In genomic region chr6:29214776-29215175, GRCm38 (mm10) we compare ENCODE assay signal across 8 mouse cellular contexts. TPM values are rescaled to one million over a fixed set of nuclear protein-coding genes. Genes with fewer than 3 reads are reported as not detected.
DNase-seq lines count a peak whose midpoint lies in the region; ATAC-seq and TF ChIP-seq lines count a peak whose summit lies in the region.

No protein-coding gene starts in this region.

- peak overlapping the region; percentile 27; the same call in 1 of the 2 replicates for H3K27ac ChIP-seq in heart, embryonic 16.5 days (ENCODE audit: low read length)
- peak overlapping the region; percentile 72; the same call in 1 of the 2 replicates for H3K27ac ChIP-seq in bone marrow, adult 2 months (ENCODE audit: control insufficient read depth, insufficient read depth, low read depth, low read length, poor library complexity)
- H3K27ac ChIP-seq in hindbrain, embryonic 13.5 days = no peak overlapping the region
- H3K27ac ChIP-seq in midbrain, embryonic 16.5 days (ENCODE audit: low read length) = no peak overlapping the region

- WGBS in heart, embryonic 16.5 days = 43% methylated on average over 5 of the region's 5 CpGs
- WGBS in bone marrow, adult 2 months = 0% methylated on average over 5 of the region's 5 CpGs
- WGBS in hindbrain, embryonic 13.5 days = 32% methylated on average over 5 of the region's 5 CpGs
- WGBS in midbrain, embryonic 16.5 days = 28% methylated on average over 5 of the region's 5 CpGs

- intact Hi-C loops in heart, postnatal 25 days (cut with DNase I) = no loop called here

- H3K27me3 ChIP-seq in heart, embryonic 16.5 days (ENCODE audit: control insufficient read depth, insufficient read depth, low read length) = no peaks in the 10 kb centered on the region
- H3K27me3 ChIP-seq in hindbrain, embryonic 13.5 days = peaks cover 24% of the 10 kb centered on the region
- no peaks in the 10 kb centered on the region for H3K27me3 ChIP-seq in midbrain, embryonic 16.5 days (ENCODE audit: control insufficient read depth, insufficient read depth, low read depth, low read length)

- H3K36me3 ChIP-seq in heart, embryonic 16.5 days (ENCODE audit: control insufficient read depth, insufficient read depth) = no peaks in the 10 kb centered on the region
- H3K36me3 ChIP-seq in hindbrain, embryonic 13.5 days = no peaks in the 10 kb centered on the region
- H3K36me3 ChIP-seq in midbrain, embryonic 16.5 days (ENCODE audit: control insufficient read depth, insufficient read depth, low read length) = no peaks in the 10 kb centered on the region

- DNase-seq in heart, postnatal 25 days (ENCODE audit: low spot score) = no peak
- no peak for DNase-seq in layer of hippocampus, postnatal 25 days (ENCODE audit: extremely low spot score in 1 of 2, low spot score in 1 of 2)
- DNase-seq in frontal cortex, postnatal 10 days (ENCODE audit: low spot score in 2 of 2) = no peak
- DNase-seq in left cerebral cortex, adult 11 months (ENCODE audit: low spot score) = no peak

- no peak overlapping the region for H3K9ac ChIP-seq in heart, embryonic 16.5 days (ENCODE audit: low read length)
- no peak overlapping the region for H3K9ac ChIP-seq in hindbrain, embryonic 13.5 days
- H3K9ac ChIP-seq in midbrain, embryonic 16.5 days (ENCODE audit: low read depth, low read length) = no peak overlapping the region

- ATAC-seq in heart, embryonic 16.5 days (replicated peaks; ENCODE audit: extremely low read depth, insufficient read depth, low FRiP score) = no peak
- no peak for ATAC-seq in hindbrain, embryonic 13.5 days (ENCODE audit: low FRiP score)
- ATAC-seq in midbrain, embryonic 16.5 days = no peak

- TF ChIP-seq CTCF in bone marrow, adult 2 months (IDR thresholded peaks at IDR 0.05; ENCODE audit: control insufficient read depth, insufficient read depth, low read length) = no peak

- peaks cover 19% of the 10 kb centered on the region for H3K4me1 ChIP-seq in heart, embryonic 16.5 days (ENCODE audit: control insufficient read depth, insufficient read depth, low read length)
- no peaks in the 10 kb centered on the region; the same call in none of the 2 replicates for H3K4me1 ChIP-seq in bone marrow, adult 2 months (ENCODE audit: control insufficient read depth, insufficient read depth, low read length)
- peaks cover 62% of the 10 kb centered on the region for H3K4me1 ChIP-seq in hindbrain, embryonic 13.5 days (replicated peaks)
- H3K4me1 ChIP-seq in midbrain, embryonic 16.5 days (ENCODE audit: control insufficient read depth, insufficient read depth, low read length) = peaks cover 35% of the 10 kb centered on the region

- H3K4me2 ChIP-seq in heart, embryonic 16.5 days (ENCODE audit: low read depth, low read length) = peak overlapping the region; percentile 98
- H3K4me2 ChIP-seq in hindbrain, embryonic 13.5 days = peak overlapping the region; percentile 99
- peak overlapping the region; percentile 92; the same call in 1 of the 2 replicates for H3K4me2 ChIP-seq in midbrain, embryonic 16.5 days (ENCODE audit: low read length)

- no peak for TF ChIP-seq POLR2A in bone marrow, adult 2 months (IDR thresholded peaks at IDR 0.05; ENCODE audit: borderline replicate concordance, control insufficient read depth, low read depth, low read length)

- peak overlapping the region; percentile 78 for H3K4me3 ChIP-seq in heart, embryonic 16.5 days (ENCODE audit: low read length)
- no peak overlapping the region for H3K4me3 ChIP-seq in bone marrow, adult 2 months (replicated peaks; ENCODE audit: control insufficient read depth, low read depth, low read length)
- H3K4me3 ChIP-seq in hindbrain, embryonic 13.5 days = peak overlapping the region; percentile 72; the same call in 1 of the 2 replicates
- H3K4me3 ChIP-seq in midbrain, embryonic 16.5 days (ENCODE audit: low read depth, low read length) = no peak overlapping the region

- no peaks in the 10 kb centered on the region for H3K9me3 ChIP-seq in heart, embryonic 16.5 days (replicated peaks; ENCODE audit: control insufficient read depth, low read length)
- H3K9me3 ChIP-seq in hindbrain, embryonic 13.5 days = no peaks in the 10 kb centered on the region
- H3K9me3 ChIP-seq in midbrain, embryonic 16.5 days (replicated peaks; ENCODE audit: control insufficient read depth, low read length, poor library complexity, severe bottlenecking) = no peaks in the 10 kb centered on the region

RNA-seq across cellular contexts. Expression of gene Impdh1, which starts 1.4 kb away (rescaled TPM):
- 42.7 and 48.4 TPM in 2 replicates for polyA plus RNA-seq in heart, embryonic 16.5 days (2015; fragmentation: Nextera tagmentation; extraction: Ambion mirVana)
- 10 to 100 TPM; 22.7 to 23.0 TPM for total RNA-seq in heart, postnatal 25 days (2021)
- polyA plus RNA-seq in bone marrow, adult 2 months (2011; ENCODE audit: insufficient read depth, insufficient read length, low replicate concordance, missing spikeins) = 8.6 and 29.9 TPM in 2 replicates
- polyA plus RNA-seq in hindbrain, embryonic 13.5 days (2015; fragmentation: Nextera tagmentation; extraction: Ambion mirVana) = 58.1 and 65.5 TPM in 2 replicates
- polyA plus RNA-seq in midbrain, embryonic 16.5 days (2015; fragmentation: Nextera tagmentation; extraction: Ambion mirVana) = 63.8 and 70.6 TPM in 2 replicates
- 10 to 100 TPM; 44.4 to 48.3 TPM for total RNA-seq in layer of hippocampus, postnatal 25 days (2021)

RNA-seq across cellular contexts. Expression of gene Prrt4, which starts 35.4 kb away (rescaled TPM):
- polyA plus RNA-seq in heart, embryonic 16.5 days (2015; fragmentation: Nextera tagmentation; extraction: Ambion mirVana) = 1.1 and 1.2 TPM in 2 replicates
- total RNA-seq in heart, postnatal 25 days (2021) = 1 to 10 TPM; 3.1 to 3.6 TPM
- polyA plus RNA-seq in bone marrow, adult 2 months (2011; ENCODE audit: insufficient read depth, insufficient read length, low replicate concordance, missing spikeins) = not detected in 2 replicates
- 4.7 and 4.8 TPM in 2 replicates for polyA plus RNA-seq in hindbrain, embryonic 13.5 days (2015; fragmentation: Nextera tagmentation; extraction: Ambion mirVana)
- polyA plus RNA-seq in midbrain, embryonic 16.5 days (2015; fragmentation: Nextera tagmentation; extraction: Ambion mirVana) = 11.4 and 11.6 TPM in 2 replicates
- total RNA-seq in layer of hippocampus, postnatal 25 days (2021) = 1 to 10 TPM; 3.2 to 3.6 TPM

RNA-seq across cellular contexts. Expression of gene Rbm28, which starts 50.0 kb away (rescaled TPM):
- polyA plus RNA-seq in heart, embryonic 16.5 days (2015; fragmentation: Nextera tagmentation; extraction: Ambion mirVana) = 23.5 and 26.1 TPM in 2 replicates
- 10 to 100 TPM; 18.3 to 18.4 TPM for total RNA-seq in heart, postnatal 25 days (2021)
- polyA plus RNA-seq in bone marrow, adult 2 months (2011; ENCODE audit: insufficient read depth, insufficient read length, low replicate concordance, missing spikeins) = 12.3 and 21.5 TPM in 2 replicates
- 41.2 and 41.5 TPM in 2 replicates for polyA plus RNA-seq in hindbrain, embryonic 13.5 days (2015; fragmentation: Nextera tagmentation; extraction: Ambion mirVana)
- polyA plus RNA-seq in midbrain, embryonic 16.5 days (2015; fragmentation: Nextera tagmentation; extraction: Ambion mirVana) = 43.1 and 43.4 TPM in 2 replicates
- total RNA-seq in layer of hippocampus, postnatal 25 days (2021) = 10 to 100 TPM; 35.6 to 49.6 TPM

RNA-seq across cellular contexts. Expression of gene Hilpda, which starts 57.5 kb away (rescaled TPM):
- 23.4 and 25.4 TPM in 2 replicates for polyA plus RNA-seq in heart, embryonic 16.5 days (2015; fragmentation: Nextera tagmentation; extraction: Ambion mirVana)
- total RNA-seq in heart, postnatal 25 days (2021) = 1 to 10 TPM; 5.8 to 6.6 TPM
- polyA plus RNA-seq in bone marrow, adult 2 months (2011; ENCODE audit: insufficient read depth, insufficient read length, low replicate concordance, missing spikeins) = 2.7 and 12.5 TPM in 2 replicates
- polyA plus RNA-seq in hindbrain, embryonic 13.5 days (2015; fragmentation: Nextera tagmentation; extraction: Ambion mirVana) = 31.8 and 36.6 TPM in 2 replicates
- polyA plus RNA-seq in midbrain, embryonic 16.5 days (2015; fragmentation: Nextera tagmentation; extraction: Ambion mirVana) = 34.8 and 36.4 TPM in 2 replicates
- total RNA-seq in layer of hippocampus, postnatal 25 days (2021) = 1 to 10 TPM; 4.6 to 6.6 TPM

Comparison
In these comparisons a context has a peak if more than half of its experiments do, and no peak if none do; other contexts are left out.
1. H3K27ac ChIP-seq: peak in heart, embryonic 16.5 days (single experiment) and bone marrow, adult 2 months (single experiment); none in hindbrain, embryonic 13.5 days (single experiment) and midbrain, embryonic 16.5 days (single experiment).
2. H3K4me3 ChIP-seq: peak in heart, embryonic 16.5 days (single experiment) and hindbrain, embryonic 13.5 days (single experiment); none in bone marrow, adult 2 months (single experiment) and midbrain, embryonic 16.5 days (single experiment).
3. Peak in every context shown above with its lines, with median percentiles within 50 percentile points of each other: H3K4me2 ChIP-seq.